Mouse (Mus musculus) neural tube, embryonic 12.5 days (tissue): ENCODE data around the gene Chrna5. TPM values are rescaled to one million over a fixed set of nuclear protein-coding genes. Genes with fewer than 3 reads are reported as not detected.
"Not testable (repeated sequence)": the region's sequence is repeated elsewhere in the genome, so short reads cannot be mapped to it uniquely, and the experiment has no call there.

Source experiments
- ATAC-seq: fragments of 200-750 bp; cut with Nextera tagmentation; 2 replicates; pipeline ENCODE4 v1.8.0; 2017; ENCODE audit warnings: low read depth, mild to moderate bottlenecking, moderate TSS enrichment, moderate library complexity; ENCODE audit not compliant: low FRiP score
- H3K27ac ChIP-seq: fragments of 300-500 bp; sonication (generic); 2 replicates; pipeline ENCODE4 v1.5.1; 2016
- H3K27me3 ChIP-seq: fragments of 300-500 bp; sonication (generic); replicated peaks from 2 replicates; pipeline ENCODE4 v1.6.1; 2016; ENCODE audit warnings: mild to moderate bottlenecking
- H3K36me3 ChIP-seq: fragments of 300-500 bp; sonication (generic); 2 replicates; pipeline ENCODE4 v1.6.1; 2016; ENCODE audit warnings: mild to moderate bottlenecking
- H3K4me1 ChIP-seq: fragments of 300-500 bp; sonication (generic); 2 replicates; pipeline ENCODE4 v1.6.1; 2016
- H3K4me2 ChIP-seq: fragments of 300-500 bp; sonication (generic); replicated peaks from 2 replicates; pipeline ENCODE4 v1.6.1; 2016; ENCODE audit warnings: mild to moderate bottlenecking
- H3K4me3 ChIP-seq: fragments of 300-500 bp; sonication (generic); 2 replicates; pipeline ENCODE4 v1.5.1; 2016
- H3K9ac ChIP-seq: fragments of 300-500 bp; sonication (generic); 2 replicates; pipeline ENCODE4 v1.6.1; 2016; ENCODE audit warnings: mild to moderate bottlenecking
- H3K9me3 ChIP-seq: fragments of 300-500 bp; sonication (generic); 2 replicates; pipeline ENCODE4 v1.6.1; 2016; ENCODE audit warnings: mild to moderate bottlenecking
- WGBS: fragments of 180-500 bp; shearing (Covaris S2); methylation state at CpG from one replicate; pipeline ENCODE4 v1.1.7; 2016; 5-methylcytosine and 5-hydroxymethylcytosine counted together
- polyA plus RNA-seq: library from polyadenylated mRNA; unstranded; fragments of >200 nt; fragmentation: Nextera tagmentation; extraction: Ambion mirVana; gene quantifications from 2 replicates; pipeline ENCODE4 v1.2.1, GENCODE M21; 2016

Gene Chrna5
- 6.3 and 6.8 TPM in 2 replicates for polyA plus RNA-seq

GRCm38 (mm10) chr9:54980674-54981073, at the start of gene Chrna5:
Gene Chrna5, plus strand, starts transcription at chr9:54980880.
- H3K9me3 ChIP-seq, result no peaks in the 10 kb centered on the region
- WGBS, result 54% methylated on average over 8 of the region's 8 CpGs
- H3K27me3 ChIP-seq, result peaks cover 14% of the 10 kb centered on the region
- H3K4me3 ChIP-seq, result peak within 1 kb of the TSS; percentile 61
- peaks cover 11% of the 10 kb centered on the region for H3K4me1 ChIP-seq
- ATAC-seq, result no peak
- H3K27ac ChIP-seq, result no peak within 1 kb of the TSS
- peak within 1 kb of the TSS; percentile 83 for H3K4me2 ChIP-seq
- peak within 1 kb of the TSS; percentile 64 for H3K9ac ChIP-seq
- no peaks in the 10 kb centered on the region for H3K36me3 ChIP-seq

- H3K4me1 ChIP-seq, result no peaks in the 10 kb centered on the region
- H3K27me3 ChIP-seq, result no peaks in the 10 kb centered on the region
- ATAC-seq, result no peak
- 0% methylated on average over 1 of the region's 1 CpGs for WGBS
- H3K36me3 ChIP-seq, result no peaks in the 10 kb centered on the region
- H3K9ac ChIP-seq, result no peak overlapping the region
- no peak overlapping the region for H3K4me3 ChIP-seq
- H3K4me2 ChIP-seq, result no peak overlapping the region
- no peak overlapping the region for H3K27ac ChIP-seq
- H3K9me3 ChIP-seq, result no peaks in the 10 kb centered on the region
Observed at GRCm38 (mm10) chr9:54931765-54932164, 48.9 kb upstream of the Chrna5 start.

GRCm38 (mm10) chr9:54932379-54932778, 48.3 kb upstream of the Chrna5 start:
- Histone ChIP-seq H3K36me3 (no peaks in the 10 kb centered on the region), H3K27me3 (no peaks in the 10 kb centered on the region), H3K9me3 (no peaks in the 10 kb centered on the region), H3K27ac (no peak overlapping the region), H3K4me3 (no peak overlapping the region), H3K4me1 (no peaks in the 10 kb centered on the region), H3K9ac (no peak overlapping the region), H3K4me2 (no peak overlapping the region)
- WGBS, result 76% methylated on average over 2 of the region's 2 CpGs
- ATAC-seq, result no peak

GRCm38 (mm10) chr9:54942071-54942470, 38.6 kb upstream of the Chrna5 start:
- Histone ChIP-seq H3K4me2 (no peak overlapping the region), H3K4me1 (no peaks in the 10 kb centered on the region), H3K27ac (no peak overlapping the region), H3K36me3 (no peaks in the 10 kb centered on the region), H3K9me3 (no peaks in the 10 kb centered on the region), H3K4me3 (no peak overlapping the region), H3K27me3 (no peaks in the 10 kb centered on the region), H3K9ac (no peak overlapping the region)
- no peak for ATAC-seq
- WGBS, result 95% methylated on average over 4 of the region's 4 CpGs

GRCm38 (mm10) chr9:54944467-54944866, 36.2 kb upstream of the Chrna5 start:
- Histone ChIP-seq H3K4me2 (no peak overlapping the region), H3K9ac (no peak overlapping the region), H3K4me1 (no peaks in the 10 kb centered on the region), H3K4me3 (no peak overlapping the region), H3K9me3 (no peaks in the 10 kb centered on the region), H3K27ac (no peak overlapping the region), H3K36me3 (no peaks in the 10 kb centered on the region), H3K27me3 (no peaks in the 10 kb centered on the region)
- 78% methylated on average over 2 of the region's 2 CpGs for WGBS
- no peak for ATAC-seq

GRCm38 (mm10) chr9:54946256-54946655, 34.4 kb upstream of the Chrna5 start:
- H3K4me1 ChIP-seq, result peaks cover 2% of the 10 kb centered on the region
- H3K4me2 ChIP-seq, result no peak overlapping the region
- ATAC-seq, result no peak
- no peak overlapping the region for H3K27ac ChIP-seq
- WGBS, result 71% methylated on average over 16 of the region's 16 CpGs
- no peak overlapping the region for H3K4me3 ChIP-seq
- no peak overlapping the region for H3K9ac ChIP-seq
- H3K27me3 ChIP-seq, result no peaks in the 10 kb centered on the region
- no peaks in the 10 kb centered on the region for H3K9me3 ChIP-seq
- no peaks in the 10 kb centered on the region for H3K36me3 ChIP-seq

- Histone ChIP-seq H3K27me3 (no peaks in the 10 kb centered on the region), H3K4me1 (peaks cover 11% of the 10 kb centered on the region), H3K4me2 (no peak overlapping the region), H3K9me3 (no peaks in the 10 kb centered on the region), H3K27ac (no peak overlapping the region), H3K9ac (no peak overlapping the region), H3K36me3 (peaks cover 15% of the 10 kb centered on the region), H3K4me3 (no peak overlapping the region)
- no peak for ATAC-seq
Observed at GRCm38 (mm10) chr9:54949465-54949864, 31.2 kb upstream of the Chrna5 start.

GRCm38 (mm10) chr9:54950162-54950561, 30.5 kb upstream of the Chrna5 start:
- not testable (repeated sequence) for H3K27ac ChIP-seq, H3K27me3 ChIP-seq, H3K9me3 ChIP-seq
- Histone ChIP-seq H3K9ac (peak overlapping the region; percentile 35; the same call in 1 of the 2 replicates), H3K4me1 (peaks cover 11% of the 10 kb centered on the region), H3K4me2 (peak overlapping the region; percentile 72), H3K36me3 (peaks cover 19% of the 10 kb centered on the region), H3K4me3 (peak overlapping the region; percentile 76)
- ATAC-seq, result 0 out of 2 replicates have a peak, but pooled peaks have one; percentile 39
- WGBS, result 52% methylated on average over 8 of the region's 8 CpGs

- Histone ChIP-seq H3K9ac (peak within 1 kb of the TSS; percentile 83), H3K4me3 (peak within 1 kb of the TSS; percentile 76), H3K4me1 (peaks cover 11% of the 10 kb centered on the region), H3K4me2 (peak within 1 kb of the TSS; percentile 72), H3K9me3 (no peaks in the 10 kb centered on the region), H3K27ac (peak within 1 kb of the TSS; percentile 88), H3K36me3 (peaks cover 25% of the 10 kb centered on the region), H3K27me3 (no peaks in the 10 kb centered on the region)
- under 1% methylated on average over 65 of the region's 65 CpGs for WGBS
- ATAC-seq, result peak; percentile 100
Observed at GRCm38 (mm10) chr9:54950575-54951321, 29.9 kb upstream of the Chrna5 start, which contains the start of the genes Psma4 and AY074887. Gene Psma4, plus strand, starts transcription at chr9:54950790. Gene AY074887, minus strand, starts transcription at chr9:54950998.

GRCm38 (mm10) chr9:54961059-54961458, 19.6 kb upstream of the Chrna5 start:
- no peaks in the 10 kb centered on the region for H3K27me3 ChIP-seq
- peaks cover 42% of the 10 kb centered on the region for H3K36me3 ChIP-seq
- WGBS, result 96% methylated on average over 4 of the region's 4 CpGs
- H3K9ac ChIP-seq, result no peak overlapping the region
- H3K27ac ChIP-seq, result no peak overlapping the region
- H3K9me3 ChIP-seq, result peaks cover 4% of the 10 kb centered on the region; the same call in 1 of the 2 replicates
- no peaks in the 10 kb centered on the region for H3K4me1 ChIP-seq
- H3K4me3 ChIP-seq, result no peak overlapping the region
- no peak for ATAC-seq
- no peak overlapping the region for H3K4me2 ChIP-seq

GRCm38 (mm10) chr9:54963669-54964068, 17.0 kb upstream of the Chrna5 start:
- Histone ChIP-seq H3K27ac (no peak overlapping the region), H3K36me3 (peaks cover 16% of the 10 kb centered on the region), H3K4me1 (no peaks in the 10 kb centered on the region), H3K27me3 (no peaks in the 10 kb centered on the region), H3K9me3 (peaks cover 4% of the 10 kb centered on the region; the same call in 1 of the 2 replicates), H3K4me2 (no peak overlapping the region), H3K4me3 (no peak overlapping the region), H3K9ac (no peak overlapping the region)
- no peak for ATAC-seq

GRCm38 (mm10) chr9:54969972-54970637, 10.6 kb upstream of the Chrna5 start:
- H3K4me1 ChIP-seq, result no peaks in the 10 kb centered on the region
- 81% methylated on average over 8 of the region's 8 CpGs for WGBS

More at GRCm38 (mm10) chr9:54969972-54970637, 10.6 kb upstream of the Chrna5 start:
- Histone ChIP-seq H3K4me2 (no peak overlapping the region), H3K4me3 (no peak overlapping the region), H3K27me3 (no peaks in the 10 kb centered on the region), H3K36me3 (no peaks in the 10 kb centered on the region), H3K9me3 (no peaks in the 10 kb centered on the region), H3K27ac (no peak overlapping the region), H3K9ac (no peak overlapping the region)
- ATAC-seq, result no peak
